Mouse (Mus musculus) heart, postnatal 0 days (tissue): ENCODE measurements around the gene Fkbp5.

Experiments used
- CTCF ChIP-seq: IDR thresholded peaks from 2 replicates; pipeline ENCODE4 v1.5.1; 2016; ENCODE audit warnings: antibody characterized with exemption, control low read depth, low read depth
- EP300 ChIP-seq: IDR thresholded peaks from 2 replicates; pipeline ENCODE4 v1.6.1; 2016; ENCODE audit warnings: antibody characterized with exemption, low read depth

DNA sequence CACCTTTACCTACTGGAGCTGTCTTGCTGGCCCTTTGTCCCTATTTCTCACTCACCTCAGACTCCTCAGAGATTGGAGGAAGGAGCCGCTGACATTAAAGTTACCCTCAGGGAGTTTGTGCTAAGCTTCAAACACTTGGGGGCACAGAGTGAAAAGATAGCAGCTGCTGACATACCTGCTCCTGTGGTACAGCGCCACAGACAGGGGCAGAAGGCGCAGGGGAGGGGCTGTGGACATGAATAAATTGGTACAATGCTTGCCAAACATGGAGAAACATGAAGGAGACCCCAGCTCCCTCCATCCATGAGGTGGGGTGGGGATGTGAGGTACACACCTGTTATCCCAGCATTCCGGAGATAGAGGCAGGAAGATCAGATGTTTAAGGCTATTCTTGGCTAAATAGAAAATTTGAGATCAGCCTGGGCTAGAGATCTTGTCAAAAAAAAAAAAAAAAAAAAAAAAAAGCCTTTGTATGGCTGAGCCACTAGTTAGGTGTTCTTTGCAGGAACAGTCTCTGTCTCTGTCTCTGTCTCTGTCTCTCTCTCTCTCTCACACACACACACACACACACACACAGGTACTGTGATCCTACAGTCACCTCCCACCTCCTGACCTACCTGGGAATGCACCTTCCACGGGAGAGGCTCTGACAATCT is 3.9 kb upstream of the Fkbp5 start:
- TF ChIP-seq CTCF (no peak), EP300 (no peak)
